Mouse (Mus musculus) neural tube, embryonic 13.5 days (tissue): ENCODE measurements around the gene Erg. TPM values are rescaled to one million over a fixed set of nuclear protein-coding genes. Genes with fewer than 3 reads are reported as not detected.

Source experiments
- ATAC-seq: fragments of 200-750 bp; cut with Nextera tagmentation; 2 replicates; pipeline ENCODE4 v1.8.0; 2017; ENCODE audit warnings: low read depth, mild to moderate bottlenecking, moderate TSS enrichment, moderate library complexity
- H3K27ac ChIP-seq: fragments of 300-500 bp; sonication (generic); replicated peaks from 2 replicates; pipeline ENCODE4 v1.5.1; 2015; ENCODE audit warnings: moderate library complexity, mild to moderate bottlenecking, inconsistent platforms
- H3K27me3 ChIP-seq: fragments of 300-500 bp; sonication (generic); 2 replicates; pipeline ENCODE4 v1.6.1; 2015; ENCODE audit warnings: mild to moderate bottlenecking, inconsistent platforms
- H3K36me3 ChIP-seq: fragments of 300-500 bp; sonication (generic); 2 replicates; pipeline ENCODE4 v1.6.1; 2015; ENCODE audit warnings: mild to moderate bottlenecking, inconsistent platforms
- H3K4me1 ChIP-seq: fragments of 300-500 bp; sonication (generic); replicated peaks from 2 replicates; pipeline ENCODE4 v1.6.1; 2015; ENCODE audit warnings: inconsistent platforms
- H3K4me2 ChIP-seq: fragments of 300-500 bp; sonication (generic); 2 replicates; pipeline ENCODE4 v1.6.1; 2015; ENCODE audit warnings: inconsistent platforms, mild to moderate bottlenecking, moderate library complexity
- H3K4me3 ChIP-seq: fragments of 300-500 bp; sonication (generic); 2 replicates; pipeline ENCODE4 v1.5.1; 2015; ENCODE audit warnings: mild to moderate bottlenecking, inconsistent platforms
- H3K9ac ChIP-seq: fragments of 300-500 bp; sonication (generic); 2 replicates; pipeline ENCODE4 v1.6.1; 2015; ENCODE audit warnings: moderate library complexity, mild to moderate bottlenecking, inconsistent platforms
- H3K9me3 ChIP-seq: fragments of 300-500 bp; sonication (generic); 2 replicates; pipeline ENCODE4 v1.6.1; 2016; ENCODE audit warnings: inconsistent platforms
- WGBS: fragments of 180-500 bp; shearing (Covaris S2); methylation state at CpG from one replicate; pipeline ENCODE4 v1.1.7; 2015; 5-methylcytosine and 5-hydroxymethylcytosine counted together
- polyA plus RNA-seq: library from polyadenylated mRNA; unstranded; fragments of >200 nt; fragmentation: Nextera tagmentation; extraction: Ambion mirVana; gene quantifications from 2 replicates; pipeline ENCODE4 v1.2.1, GENCODE M21; 2015

Gene Erg
- polyA plus RNA-seq, 1 experiment from 2014 or later, result 3.3 TPM

DNA sequence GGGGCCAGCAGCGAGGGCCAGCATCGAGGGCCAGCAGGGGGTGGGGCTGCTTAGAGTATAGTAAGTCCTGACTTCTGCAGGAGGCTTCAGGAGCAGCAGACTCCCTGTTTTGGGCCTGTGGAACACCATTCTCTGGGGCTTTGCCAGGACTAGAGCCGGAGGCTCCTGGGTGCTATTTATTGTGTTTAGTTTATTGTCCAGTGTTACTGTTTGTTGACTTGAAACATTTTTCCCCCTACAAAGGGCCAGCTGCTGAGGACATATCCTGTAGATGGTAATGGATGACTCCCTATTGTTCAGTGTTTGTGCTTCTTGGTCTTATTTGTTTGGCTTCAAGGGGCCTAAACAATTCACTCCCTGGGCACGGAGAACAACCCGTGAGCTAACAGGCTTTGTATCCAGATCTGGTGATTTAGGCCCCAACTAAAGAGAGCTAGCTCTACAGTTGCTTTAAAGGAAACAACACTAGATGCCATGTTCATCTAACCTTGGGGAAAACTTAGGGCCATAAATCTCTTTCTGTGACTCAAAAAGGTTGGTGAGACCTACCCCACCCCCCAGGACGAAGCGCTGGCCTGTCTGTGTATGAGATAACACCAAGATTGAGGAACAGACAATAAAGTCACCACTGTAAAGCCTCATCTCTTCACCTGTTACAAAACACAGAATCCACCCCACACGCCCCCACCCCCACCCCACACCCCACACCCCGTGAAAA, 137.6 kb downstream of the Erg start:
- Histone ChIP-seq H3K36me3 (no peaks in the 10 kb centered on the region), H3K9me3 (no peaks in the 10 kb centered on the region), H3K4me2 (no peak overlapping the region), H3K4me3 (no peak overlapping the region), H3K9ac (no peak overlapping the region), H3K27ac (0 out of 2 replicates have a peak overlapping the region, but pooled peaks have one; percentile 49), H3K27me3 (no peaks in the 10 kb centered on the region), H3K4me1 (peaks cover 13% of the 10 kb centered on the region)
- 30% methylated on average over 9 of the region's 9 CpGs for WGBS
- ATAC-seq, result peak; percentile 40; the same call in 1 of the 2 replicates

DNA sequence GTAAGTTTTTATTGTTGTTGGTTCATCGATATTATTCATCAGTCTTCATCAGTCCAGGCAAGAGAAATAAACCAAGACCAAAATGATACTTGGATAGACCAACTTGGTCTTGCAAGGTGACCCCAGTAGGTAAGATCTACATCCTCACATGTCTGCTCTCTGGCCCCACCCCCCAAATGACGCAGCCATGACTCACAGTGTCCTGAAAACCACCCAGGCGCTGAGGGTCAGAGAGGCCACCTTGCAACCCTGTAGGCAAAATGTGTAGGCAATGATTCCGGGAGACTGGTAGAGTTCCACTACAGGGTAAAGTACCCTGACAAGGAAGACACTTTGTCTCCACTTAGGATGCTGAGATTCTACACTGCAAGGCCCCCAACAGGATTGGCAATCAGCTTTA, 138.5 kb downstream of the Erg start:
- H3K36me3 ChIP-seq, result no peaks in the 10 kb centered on the region
- no peak overlapping the region for H3K4me3 ChIP-seq
- no peak overlapping the region for H3K4me2 ChIP-seq
- H3K4me1 ChIP-seq, result peaks cover 13% of the 10 kb centered on the region
- no peak overlapping the region for H3K27ac ChIP-seq
- no peaks in the 10 kb centered on the region for H3K27me3 ChIP-seq
- no peak for ATAC-seq
- WGBS, result 92% methylated on average over 4 of the region's 4 CpGs
- no peak overlapping the region for H3K9ac ChIP-seq
- H3K9me3 ChIP-seq, result no peaks in the 10 kb centered on the region

- Histone ChIP-seq H3K27me3 (no peaks in the 10 kb centered on the region), H3K4me3 (no peak overlapping the region), H3K9ac (no peak overlapping the region), H3K4me2 (no peak overlapping the region), H3K27ac (no peak overlapping the region), H3K4me1 (peaks cover 13% of the 10 kb centered on the region), H3K36me3 (no peaks in the 10 kb centered on the region), H3K9me3 (no peaks in the 10 kb centered on the region)
- ATAC-seq, result no peak
- WGBS, result 54% methylated on average over 2 of the region's 2 CpGs
Measured at GRCm38 (mm10) chr16:95446368-95446767, 140.0 kb downstream of the Erg start.

DNA sequence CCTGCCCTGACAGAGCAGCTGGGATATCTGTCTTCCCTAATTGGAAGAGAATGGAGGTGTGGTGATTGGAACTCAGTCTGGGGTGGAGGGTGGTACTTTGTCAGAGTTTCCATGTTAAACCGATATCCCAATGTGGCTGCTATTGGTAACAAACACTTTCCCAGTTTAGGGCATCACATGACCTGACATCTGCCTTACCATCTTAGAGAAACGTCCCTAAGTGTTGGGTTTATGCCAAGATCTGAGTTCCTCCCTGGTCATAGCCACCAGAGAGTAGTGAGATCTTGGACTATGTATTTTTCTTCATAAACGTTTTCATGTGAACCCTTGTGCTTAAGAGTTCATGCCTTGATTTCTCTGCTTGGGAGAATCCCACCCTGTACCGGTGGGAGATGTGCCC, 144.4 kb downstream of the Erg start:
- H3K9ac ChIP-seq, result no peak overlapping the region
- ATAC-seq, result no peak
- H3K4me2 ChIP-seq, result no peak overlapping the region
- no peak overlapping the region for H3K27ac ChIP-seq
- no peaks in the 10 kb centered on the region for H3K4me1 ChIP-seq
- no peaks in the 10 kb centered on the region for H3K9me3 ChIP-seq
- H3K36me3 ChIP-seq, result no peaks in the 10 kb centered on the region
- WGBS, result 69% methylated on average over 4 of the region's 4 CpGs
- H3K4me3 ChIP-seq, result no peak overlapping the region
- no peaks in the 10 kb centered on the region for H3K27me3 ChIP-seq

DNA sequence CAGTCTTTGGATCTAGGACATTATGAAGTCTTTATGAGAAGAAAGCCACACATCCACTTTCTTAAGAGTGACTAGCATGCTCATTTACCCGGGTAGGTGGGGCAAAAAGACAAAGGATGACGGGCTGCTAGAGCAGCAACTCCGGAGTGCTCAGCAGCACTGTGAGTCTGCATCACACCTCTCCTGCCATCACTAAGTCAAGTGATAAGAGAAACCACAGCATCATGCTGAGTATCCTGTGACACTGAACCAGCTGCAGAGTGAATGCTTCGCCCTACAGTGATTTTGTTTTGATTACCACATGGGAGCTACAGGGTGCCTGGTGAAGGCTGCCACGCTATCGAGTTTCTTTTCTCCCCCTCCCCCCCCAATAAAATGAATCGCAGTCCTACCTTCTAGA, 145.2 kb downstream of the Erg start:
- Histone ChIP-seq H3K36me3 (no peaks in the 10 kb centered on the region), H3K4me2 (no peak overlapping the region), H3K27ac (no peak overlapping the region), H3K4me3 (no peak overlapping the region), H3K27me3 (no peaks in the 10 kb centered on the region), H3K9me3 (no peaks in the 10 kb centered on the region), H3K9ac (no peak overlapping the region), H3K4me1 (no peaks in the 10 kb centered on the region)
- no peak for ATAC-seq
- WGBS, result 60% methylated on average over 7 of the region's 7 CpGs

DNA sequence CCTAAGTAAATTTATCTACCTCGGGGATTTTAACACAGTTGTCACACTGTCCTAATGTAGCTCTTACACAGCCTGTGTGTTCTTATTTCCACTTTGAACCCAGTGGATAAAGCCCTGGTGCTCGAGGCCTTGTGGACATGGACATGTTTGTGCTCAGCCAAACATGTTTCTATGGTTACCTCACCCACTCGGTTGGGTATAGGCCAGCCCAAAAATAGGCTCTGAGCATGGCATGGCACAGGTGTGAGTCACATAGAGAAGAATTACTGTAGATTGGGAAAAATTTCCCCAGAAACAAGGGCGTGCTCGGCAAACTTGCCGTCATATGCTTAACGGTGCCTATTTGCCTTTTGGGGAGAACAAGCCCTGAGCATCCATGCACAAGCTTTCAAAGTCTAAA, 146.1 kb downstream of the Erg start:
- H3K9me3 ChIP-seq, result no peaks in the 10 kb centered on the region
- no peaks in the 10 kb centered on the region for H3K27me3 ChIP-seq
- no peak for ATAC-seq
- no peak overlapping the region for H3K4me3 ChIP-seq
- no peaks in the 10 kb centered on the region for H3K4me1 ChIP-seq
- H3K9ac ChIP-seq, result no peak overlapping the region
- WGBS, result 84% methylated on average over 7 of the region's 7 CpGs
- H3K4me2 ChIP-seq, result no peak overlapping the region
- H3K36me3 ChIP-seq, result no peaks in the 10 kb centered on the region
- H3K27ac ChIP-seq, result no peak overlapping the region

GRCm38 (mm10) chr16:95439794-95440193, 146.6 kb downstream of the Erg start:
- Histone ChIP-seq H3K9me3 (no peaks in the 10 kb centered on the region), H3K27me3 (no peaks in the 10 kb centered on the region), H3K9ac (no peak overlapping the region), H3K4me3 (no peak overlapping the region), H3K27ac (no peak overlapping the region), H3K36me3 (no peaks in the 10 kb centered on the region), H3K4me2 (no peak overlapping the region), H3K4me1 (no peaks in the 10 kb centered on the region)
- WGBS, result 78% methylated on average over 8 of the region's 8 CpGs
- ATAC-seq, result no peak

DNA sequence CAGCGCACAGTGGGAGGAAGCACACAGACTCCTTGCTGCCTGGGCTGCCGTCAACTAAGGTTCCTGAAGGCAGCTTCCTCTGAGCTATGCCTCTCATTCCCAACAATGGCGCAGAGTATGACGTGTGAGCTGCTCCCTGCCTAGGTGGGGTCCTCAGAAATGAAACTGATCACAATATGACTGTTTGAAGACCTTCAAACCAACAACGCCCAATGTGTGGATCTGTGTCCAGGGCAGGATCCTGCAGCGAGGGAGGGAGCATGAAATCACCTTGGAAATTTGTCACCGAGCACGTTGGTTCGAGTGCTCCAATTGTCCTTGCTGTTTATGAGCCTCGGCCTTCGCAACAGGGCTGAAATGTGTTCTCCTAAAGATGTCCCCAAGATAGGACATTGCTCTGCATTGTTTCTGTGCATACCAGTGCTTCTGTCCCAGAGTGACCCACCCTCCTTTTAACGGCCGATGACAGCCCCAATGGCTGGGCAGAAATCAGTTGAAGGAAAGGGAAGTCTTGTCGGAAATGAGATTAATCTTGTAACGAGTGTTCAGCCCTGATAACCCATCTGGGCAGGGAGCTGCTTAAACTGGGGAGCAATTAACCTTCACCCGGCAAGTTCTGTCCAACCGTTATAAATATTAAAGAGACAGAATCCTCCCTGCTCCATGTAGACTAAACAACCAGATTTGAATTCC, 147.4 kb downstream of the Erg start:
- no peak for ATAC-seq
- no peak overlapping the region for H3K4me3 ChIP-seq
- no peaks in the 10 kb centered on the region for H3K27me3 ChIP-seq
- H3K27ac ChIP-seq, result no peak overlapping the region
- H3K9ac ChIP-seq, result no peak overlapping the region
- H3K4me1 ChIP-seq, result no peaks in the 10 kb centered on the region
- H3K36me3 ChIP-seq, result no peaks in the 10 kb centered on the region
- H3K4me2 ChIP-seq, result no peak overlapping the region
- WGBS, result 71% methylated on average over 17 of the region's 17 CpGs
- H3K9me3 ChIP-seq, result no peaks in the 10 kb centered on the region

DNA sequence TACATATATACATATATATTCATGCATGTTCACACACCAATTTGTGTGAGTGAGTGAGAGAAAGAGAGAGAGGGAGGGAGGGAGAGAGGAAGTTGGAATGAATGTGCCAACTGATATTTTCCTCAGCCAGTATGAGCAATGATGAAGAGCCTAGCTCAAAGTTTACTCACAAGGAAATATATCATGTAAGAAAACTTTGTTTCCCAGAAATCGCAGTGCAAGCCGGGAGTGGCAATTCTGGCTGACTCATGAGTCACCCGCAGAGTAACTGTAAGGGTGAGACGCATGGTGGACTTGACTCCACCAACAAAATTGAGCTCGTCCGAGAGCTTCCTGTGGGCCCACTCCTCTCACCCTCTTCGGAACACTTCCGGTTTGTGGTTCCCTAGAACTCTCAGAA, 149.8 kb downstream of the Erg start:
- no peak overlapping the region for H3K9ac ChIP-seq
- 80% methylated on average over 8 of the region's 8 CpGs for WGBS
- H3K36me3 ChIP-seq, result no peaks in the 10 kb centered on the region
- H3K4me3 ChIP-seq, result no peak overlapping the region
- H3K4me2 ChIP-seq, result no peak overlapping the region
- no peaks in the 10 kb centered on the region for H3K27me3 ChIP-seq
- H3K4me1 ChIP-seq, result no peaks in the 10 kb centered on the region
- ATAC-seq, result no peak
- H3K27ac ChIP-seq, result no peak overlapping the region
- no peaks in the 10 kb centered on the region for H3K9me3 ChIP-seq

GRCm38 (mm10) chr16:95436051-95436450, 150.3 kb downstream of the Erg start:
- Histone ChIP-seq H3K9me3 (no peaks in the 10 kb centered on the region), H3K27ac (no peak overlapping the region), H3K4me1 (no peaks in the 10 kb centered on the region), H3K36me3 (no peaks in the 10 kb centered on the region), H3K9ac (no peak overlapping the region), H3K4me2 (no peak overlapping the region), H3K4me3 (no peak overlapping the region), H3K27me3 (no peaks in the 10 kb centered on the region)
- WGBS, result 62% methylated on average over 4 of the region's 4 CpGs
- no peak for ATAC-seq

GRCm38 (mm10) chr16:95434434-95434833, 152.0 kb downstream of the Erg start:
- WGBS, result 96% methylated on average over 8 of the region's 8 CpGs
- no peak for ATAC-seq
- no peaks in the 10 kb centered on the region for H3K4me1 ChIP-seq
- no peak overlapping the region for H3K4me3 ChIP-seq
- H3K27me3 ChIP-seq, result no peaks in the 10 kb centered on the region
- no peaks in the 10 kb centered on the region for H3K36me3 ChIP-seq
- no peak overlapping the region for H3K9ac ChIP-seq
- H3K9me3 ChIP-seq, result no peaks in the 10 kb centered on the region
- H3K4me2 ChIP-seq, result no peak overlapping the region
- no peak overlapping the region for H3K27ac ChIP-seq

GRCm38 (mm10) chr16:95432540-95432971, 153.8 kb downstream of the Erg start:
- ATAC-seq, result no peak
- Histone ChIP-seq H3K4me2 (no peak overlapping the region), H3K9ac (no peak overlapping the region), H3K9me3 (no peaks in the 10 kb centered on the region), H3K36me3 (no peaks in the 10 kb centered on the region), H3K27me3 (no peaks in the 10 kb centered on the region), H3K4me3 (no peak overlapping the region), H3K4me1 (no peaks in the 10 kb centered on the region), H3K27ac (no peak overlapping the region)
- 80% methylated on average over 2 of the region's 2 CpGs for WGBS

- ATAC-seq, result no peak
- H3K27ac ChIP-seq, result no peak overlapping the region
- H3K4me2 ChIP-seq, result no peak overlapping the region
- WGBS, result 93% methylated on average over 3 of the region's 3 CpGs
- no peaks in the 10 kb centered on the region for H3K4me1 ChIP-seq
- no peaks in the 10 kb centered on the region for H3K36me3 ChIP-seq
- H3K4me3 ChIP-seq, result no peak overlapping the region
- H3K9me3 ChIP-seq, result no peaks in the 10 kb centered on the region
- no peak overlapping the region for H3K9ac ChIP-seq
- H3K27me3 ChIP-seq, result no peaks in the 10 kb centered on the region
Measured at GRCm38 (mm10) chr16:95429851-95430250, 156.5 kb downstream of the Erg start.
